Mouse (Mus musculus) liver, embryonic 16.5 days (tissue): ENCODE measurements around the gene Slc23a4. TPM values are rescaled to one million over a fixed set of nuclear protein-coding genes. Genes with fewer than 3 reads are reported as not detected.

Source experiments
- ATAC-seq: fragments of 200-750 bp; cut with Nextera tagmentation; 2 replicates; pipeline ENCODE4 v1.8.0; 2017; ENCODE audit warnings: low read depth, mild to moderate bottlenecking, moderate number of reproducible peaks, moderate library complexity
- H3K27ac ChIP-seq: fragments of 300-500 bp; sonication (generic); 2 replicates; pipeline ENCODE4 v1.5.1; 2014; ENCODE audit warnings: mild to moderate bottlenecking, low read length
- H3K27me3 ChIP-seq: fragments of 300-500 bp; sonication (generic); 2 replicates; pipeline ENCODE4 v1.6.1; 2014; ENCODE audit warnings: low read depth, low read length, mixed read lengths; ENCODE audit not compliant: control insufficient read depth, insufficient read depth
- H3K36me3 ChIP-seq: fragments of 300-500 bp; sonication (generic); 2 replicates; pipeline ENCODE4 v1.6.1; 2014; ENCODE audit warnings: mild to moderate bottlenecking; ENCODE audit not compliant: control insufficient read depth, insufficient read depth
- H3K4me1 ChIP-seq: fragments of 300-500 bp; sonication (generic); 2 replicates; pipeline ENCODE4 v1.6.1; 2014; ENCODE audit warnings: low read depth, low read length, mixed read lengths; ENCODE audit not compliant: control insufficient read depth
- H3K4me2 ChIP-seq: fragments of 300-500 bp; sonication (generic); 2 replicates; pipeline ENCODE4 v1.6.1; 2014; ENCODE audit warnings: low read depth, low read length, mixed read lengths
- H3K4me3 ChIP-seq: fragments of 300-500 bp; sonication (generic); 2 replicates; pipeline ENCODE4 v1.5.1; 2014; ENCODE audit warnings: low read depth, mild to moderate bottlenecking, low read length
- H3K9ac ChIP-seq: fragments of 300-500 bp; sonication (generic); 2 replicates; pipeline ENCODE4 v1.6.1; 2014; ENCODE audit warnings: low read depth, low read length
- H3K9me3 ChIP-seq: fragments of 300-500 bp; sonication (generic); replicated peaks from 2 replicates; pipeline ENCODE4 v1.6.1; 2016; ENCODE audit warnings: low read length; ENCODE audit not compliant: control insufficient read depth
- WGBS: fragments of 180-500 bp; shearing (Covaris S2); extraction: QIAGEN DNeasy Blood & Tissue Kit; methylation state at CpG from one replicate; pipeline ENCODE4 v1.1.7; 2014; ENCODE audit not compliant: insufficient replicate concordance; 5-methylcytosine and 5-hydroxymethylcytosine counted together
- polyA plus RNA-seq: library from polyadenylated mRNA; unstranded; fragments of >200 nt; fragmentation: Nextera tagmentation; extraction: Ambion mirVana; gene quantifications from 2 replicates; pipeline ENCODE4 v1.2.1, GENCODE M21; 2015

Slc23a4 gene
- polyA plus RNA-seq, 1 experiment from 2014 or later: 0.14 TPM

- no peaks in the 10 kb centered on the region for H3K27me3 ChIP-seq
- H3K9me3 ChIP-seq: no peaks in the 10 kb centered on the region
- H3K4me3 ChIP-seq: no peak overlapping the region
- no peak overlapping the region for H3K4me2 ChIP-seq
- WGBS: 72% methylated on average over 3 of the region's 3 CpGs
- H3K27ac ChIP-seq: no peak overlapping the region
- no peak for ATAC-seq
- H3K9ac ChIP-seq: no peak overlapping the region
- no peaks in the 10 kb centered on the region for H3K36me3 ChIP-seq
- H3K4me1 ChIP-seq: no peaks in the 10 kb centered on the region
Measured at GRCm38 (mm10) chr6:34979291-34979690, 8.9 kb downstream of the Slc23a4 start.

- 56% methylated on average over 3 of the region's 3 CpGs for WGBS
- H3K36me3 ChIP-seq: no peaks in the 10 kb centered on the region
Measured at GRCm38 (mm10) chr6:34971181-34971580, 17.0 kb downstream of the Slc23a4 start.

GRCm38 (mm10) chr6:34965819-34966539 lies 22.2 kb downstream of the Slc23a4 start:
- no peaks in the 10 kb centered on the region for H3K36me3 ChIP-seq
- 53% methylated on average over 6 of the region's 6 CpGs for WGBS
- no peak overlapping the region for H3K9ac ChIP-seq
- H3K27me3 ChIP-seq: no peaks in the 10 kb centered on the region
- no peak overlapping the region for H3K4me3 ChIP-seq
- H3K27ac ChIP-seq: no peak overlapping the region
- no peak for ATAC-seq
- H3K9me3 ChIP-seq: no peaks in the 10 kb centered on the region
- no peaks in the 10 kb centered on the region for H3K4me1 ChIP-seq
- no peak overlapping the region for H3K4me2 ChIP-seq

More at GRCm38 (mm10) chr6:34971181-34971580, 17.0 kb downstream of the Slc23a4 start:
- H3K27ac ChIP-seq: no peak overlapping the region
- no peak overlapping the region for H3K9ac ChIP-seq
- no peak for ATAC-seq
- no peaks in the 10 kb centered on the region for H3K27me3 ChIP-seq
- no peaks in the 10 kb centered on the region for H3K9me3 ChIP-seq
- H3K4me1 ChIP-seq: no peaks in the 10 kb centered on the region
- no peak overlapping the region for H3K4me3 ChIP-seq
- H3K4me2 ChIP-seq: no peak overlapping the region

- no peak overlapping the region for H3K4me2 ChIP-seq
- H3K4me3 ChIP-seq: no peak overlapping the region
- H3K4me1 ChIP-seq: no peaks in the 10 kb centered on the region
- ATAC-seq: no peak
- H3K27me3 ChIP-seq: no peaks in the 10 kb centered on the region
- no peak overlapping the region for H3K27ac ChIP-seq
- H3K9ac ChIP-seq: no peak overlapping the region
- no peaks in the 10 kb centered on the region for H3K9me3 ChIP-seq
- H3K36me3 ChIP-seq: no peaks in the 10 kb centered on the region
- whole genome bisulfite sequencing: 28% methylated on average over 2 of the region's 2 CpGs
Measured at GRCm38 (mm10) chr6:34964550-34964949, 23.7 kb downstream of the Slc23a4 start.

- Histone ChIP-seq H3K4me3 (no peak overlapping the region), H3K4me1 (no peaks in the 10 kb centered on the region), H3K27ac (no peak overlapping the region), H3K27me3 (no peaks in the 10 kb centered on the region), H3K4me2 (no peak overlapping the region), H3K9me3 (no peaks in the 10 kb centered on the region), H3K36me3 (no peaks in the 10 kb centered on the region), H3K9ac (no peak overlapping the region)
- WGBS: 78% methylated on average over 7 of the region's 7 CpGs
- ATAC-seq: no peak
Measured at GRCm38 (mm10) chr6:34959131-34959530, 29.1 kb downstream of the Slc23a4 start.

- H3K4me1 ChIP-seq: no peaks in the 10 kb centered on the region
- H3K27ac ChIP-seq: no peak overlapping the region
- no peak overlapping the region for H3K9ac ChIP-seq
- H3K4me3 ChIP-seq: no peak overlapping the region
- WGBS: 37% methylated on average over 8 of the region's 8 CpGs
- H3K4me2 ChIP-seq: peak overlapping the region; percentile 35
- H3K27me3 ChIP-seq: no peaks in the 10 kb centered on the region
- no peak for ATAC-seq
- no peaks in the 10 kb centered on the region for H3K36me3 ChIP-seq
- H3K9me3 ChIP-seq: no peaks in the 10 kb centered on the region
Measured at GRCm38 (mm10) chr6:34955862-34956241, 32.4 kb downstream of the Slc23a4 start.

- 39% methylated on average over 18 of the region's 18 CpGs for whole genome bisulfite sequencing
- H3K4me1 ChIP-seq: no peaks in the 10 kb centered on the region
- H3K36me3 ChIP-seq: no peaks in the 10 kb centered on the region
- no peak overlapping the region for H3K27ac ChIP-seq
- no peaks in the 10 kb centered on the region for H3K9me3 ChIP-seq
- H3K4me3 ChIP-seq: peak overlapping the region; percentile 14; the same call in 1 of the 2 replicates
- peak; percentile 43; the same call in 1 of the 2 replicates for ATAC-seq
- peak overlapping the region; percentile 35 for H3K4me2 ChIP-seq
- H3K9ac ChIP-seq: no peak overlapping the region
- H3K27me3 ChIP-seq: no peaks in the 10 kb centered on the region
Measured at GRCm38 (mm10) chr6:34954926-34955861, 33.0 kb downstream of the Slc23a4 start.

- Histone ChIP-seq H3K27ac (no peak overlapping the region), H3K27me3 (no peaks in the 10 kb centered on the region), H3K4me3 (no peak overlapping the region), H3K36me3 (no peaks in the 10 kb centered on the region), H3K9ac (no peak overlapping the region), H3K4me2 (no peak overlapping the region), H3K9me3 (no peaks in the 10 kb centered on the region), H3K4me1 (no peaks in the 10 kb centered on the region)
- 43% methylated on average over 7 of the region's 7 CpGs for WGBS
- ATAC-seq: no peak
Measured at GRCm38 (mm10) chr6:34951956-34952667, 36.1 kb downstream of the Slc23a4 start.
